Mouse (Mus musculus): ENCODE data around the gene Cuedc1.

The Cuedc1 gene

DNA sequence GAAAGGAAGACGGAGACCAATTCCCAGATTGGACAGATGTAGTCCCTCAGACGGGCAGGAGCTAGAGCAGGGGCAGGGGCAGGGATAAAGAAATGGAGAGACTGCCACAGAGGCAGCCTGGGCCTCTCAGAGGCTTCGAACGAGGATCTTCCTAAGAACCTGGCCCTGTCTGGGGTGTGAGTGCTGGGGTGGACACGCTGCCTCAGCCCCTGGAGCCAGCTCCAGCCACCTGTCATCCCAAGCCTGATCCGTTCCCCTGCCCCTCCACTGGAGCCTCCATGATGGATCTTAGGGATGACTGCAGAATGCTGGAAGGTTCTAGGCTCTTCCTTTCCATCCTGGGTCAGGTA lies 20.2 kb downstream of the Cuedc1 start:
- DNase-seq (ENCODE audit: low spot score) = no peak

GRCm38 (mm10) chr11:88118817-88119642 lies 21.2 kb downstream of the Cuedc1 start:
- peak; percentile 86 for DNase-seq (ENCODE audit: low spot score)

DNA sequence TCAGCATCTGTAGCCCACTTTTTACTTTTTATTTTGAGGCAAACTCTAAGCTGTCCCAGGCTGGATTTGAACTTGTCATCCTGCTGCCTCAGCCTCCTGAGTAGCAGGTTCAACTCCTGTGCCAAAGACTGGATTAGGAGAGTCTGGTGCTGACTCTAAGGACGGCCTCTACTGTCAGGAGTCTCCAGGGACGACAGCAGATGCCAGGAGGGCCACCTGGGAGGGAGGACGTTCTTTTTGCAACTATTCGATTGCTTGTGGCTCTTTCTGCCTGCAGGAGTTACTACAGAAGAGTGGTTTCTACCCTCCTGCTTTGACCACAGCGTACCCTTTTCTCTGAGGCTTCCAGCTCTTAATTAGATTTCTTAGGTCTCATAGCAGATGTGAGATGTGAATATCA lies 24.7 kb downstream of the Cuedc1 start:
- DNase-seq (ENCODE audit: low spot score) = no peak

DNA sequence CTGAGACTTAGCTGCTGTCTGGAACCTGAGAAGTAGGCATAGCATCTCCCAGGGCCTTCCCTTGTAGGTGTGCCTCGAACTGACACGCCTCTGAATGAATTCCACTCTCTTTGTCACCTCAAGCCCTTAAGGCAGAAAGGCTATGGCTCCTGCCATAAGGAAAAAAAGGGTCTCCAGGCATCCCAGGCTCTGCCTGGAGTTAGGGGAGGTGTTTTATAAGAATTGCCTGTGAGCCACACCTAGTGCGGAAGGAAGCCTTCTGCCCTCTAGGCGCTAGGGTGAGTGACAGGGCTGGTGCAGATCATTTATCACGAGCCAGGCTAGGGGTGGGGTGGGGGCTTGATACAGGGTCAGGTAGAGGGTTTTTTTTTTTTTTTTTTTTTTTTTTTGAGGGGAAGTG lies 25.2 kb downstream of the Cuedc1 start:
- no peak for DNase-seq (ENCODE audit: low spot score)

- no peak for DNase-seq (ENCODE audit: low spot score)
Observed at GRCm38 (mm10) chr11:88123731-88124130, 25.9 kb downstream of the Cuedc1 start.

GRCm38 (mm10) chr11:88125483-88125882 lies 27.6 kb downstream of the Cuedc1 start:
- DNase-seq (ENCODE audit: low spot score) = no peak

DNA sequence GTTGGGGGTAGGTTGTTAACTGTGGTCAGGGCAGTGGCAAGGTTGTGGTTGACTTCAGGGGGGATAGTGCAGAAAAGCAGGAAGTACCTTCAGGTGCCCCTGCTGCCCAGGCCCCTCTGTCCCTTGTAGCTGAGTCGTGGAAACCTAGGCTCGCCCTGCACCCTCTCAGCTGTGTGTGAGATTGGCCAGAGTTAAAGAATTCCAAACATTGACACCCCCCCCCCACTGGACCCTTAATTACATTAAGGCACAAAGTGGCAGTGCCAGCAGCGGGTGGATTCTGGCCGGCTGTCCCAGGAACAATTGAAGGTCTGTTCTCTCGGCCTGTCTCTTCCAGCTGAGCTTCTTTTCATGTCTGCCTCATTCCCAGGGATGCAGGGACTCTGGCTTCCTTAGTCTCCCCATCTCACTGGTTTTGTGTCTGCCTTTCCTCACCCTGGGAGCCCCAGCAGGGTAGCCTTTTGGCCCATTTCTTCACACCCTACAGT lies 28.5 kb downstream of the Cuedc1 start:
- no peak for DNase-seq (ENCODE audit: low spot score)

- no peak for DNase-seq (ENCODE audit: low spot score)
Observed at GRCm38 (mm10) chr11:88128461-88128860, 30.6 kb downstream of the Cuedc1 start.

GRCm38 (mm10) chr11:88129281-88129680 lies 31.4 kb downstream of the Cuedc1 start:
- DNase-seq (ENCODE audit: low spot score) = no peak

DNA sequence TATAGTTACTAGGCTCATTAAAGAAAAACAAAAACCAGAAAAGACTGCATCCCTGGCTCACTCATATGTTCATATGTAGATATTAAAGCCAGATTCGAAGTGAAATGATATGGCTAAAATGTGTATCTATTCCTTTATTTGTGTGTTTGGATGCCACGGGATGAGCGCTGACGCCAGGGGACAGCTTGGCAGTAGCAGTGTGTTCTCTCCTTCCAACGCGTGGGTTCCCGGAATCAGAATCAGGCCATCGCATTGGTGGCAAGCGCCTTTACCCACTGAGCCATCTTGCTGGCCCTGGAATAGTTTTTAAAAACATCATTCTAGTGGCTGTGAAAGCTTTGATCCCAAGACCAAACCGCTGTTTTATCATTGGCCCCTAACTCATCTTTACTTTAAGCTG lies 32.1 kb downstream of the Cuedc1 start:
- no peak for DNase-seq (ENCODE audit: low spot score)

DNA sequence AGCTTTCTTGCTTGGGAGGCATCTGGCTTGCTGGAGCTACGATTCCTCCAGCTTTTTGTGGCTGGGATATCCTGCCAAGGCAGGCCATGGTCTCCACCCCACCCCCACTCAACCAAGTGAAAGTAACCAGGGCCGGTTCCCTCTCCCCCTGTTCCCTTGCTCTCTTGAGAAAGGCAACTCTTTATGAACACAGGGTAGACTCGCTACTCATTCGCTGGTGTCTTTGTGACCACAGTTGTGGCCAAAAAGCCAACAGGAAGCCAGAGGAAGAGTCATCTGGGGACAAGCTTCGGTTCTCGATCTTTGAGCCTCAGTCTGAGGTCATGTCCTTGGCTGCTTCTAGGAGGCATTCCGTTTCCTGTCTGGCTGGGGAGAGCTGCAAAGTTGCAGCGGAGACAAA lies 34.0 kb downstream of the Cuedc1 start:
- DNase-seq (ENCODE audit: low spot score) = peak; percentile 49

- DNase-seq (ENCODE audit: low spot score) = no peak
Observed at GRCm38 (mm10) chr11:88135218-88135617, 37.4 kb downstream of the Cuedc1 start.

- no peak for DNase-seq (ENCODE audit: low spot score)
Observed at GRCm38 (mm10) chr11:88137814-88138425, 40.1 kb downstream of the Cuedc1 start.

GRCm38 (mm10) chr11:88139256-88139861 lies 41.5 kb downstream of the Cuedc1 start:
- DNase-seq (ENCODE audit: low spot score) = no peak

GRCm38 (mm10) chr11:88140066-88141060 lies 42.5 kb downstream of the Cuedc1 start:
- no peak for DNase-seq (ENCODE audit: low spot score)

DNA sequence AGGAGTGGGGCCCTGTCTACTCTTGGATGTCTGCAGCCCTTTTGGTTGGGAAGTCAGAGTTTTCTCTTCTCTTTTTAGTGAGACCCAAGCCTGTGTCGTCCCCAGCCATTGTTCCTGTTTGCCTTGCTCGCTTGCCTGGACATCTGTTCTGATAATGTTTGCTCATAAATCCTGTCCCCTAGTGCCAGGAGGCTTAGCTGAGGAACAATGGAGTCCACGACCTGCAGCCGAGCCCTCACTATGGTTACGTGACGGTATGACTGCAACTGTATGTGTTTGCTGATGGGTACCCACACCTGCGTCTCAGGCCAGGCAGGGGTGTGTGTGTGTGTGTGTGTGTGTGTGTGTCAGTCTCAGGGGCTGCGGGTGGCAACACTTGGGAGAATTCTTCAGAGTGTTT lies 44.5 kb downstream of the Cuedc1 start:
- no peak for DNase-seq (ENCODE audit: low spot score)

DNA sequence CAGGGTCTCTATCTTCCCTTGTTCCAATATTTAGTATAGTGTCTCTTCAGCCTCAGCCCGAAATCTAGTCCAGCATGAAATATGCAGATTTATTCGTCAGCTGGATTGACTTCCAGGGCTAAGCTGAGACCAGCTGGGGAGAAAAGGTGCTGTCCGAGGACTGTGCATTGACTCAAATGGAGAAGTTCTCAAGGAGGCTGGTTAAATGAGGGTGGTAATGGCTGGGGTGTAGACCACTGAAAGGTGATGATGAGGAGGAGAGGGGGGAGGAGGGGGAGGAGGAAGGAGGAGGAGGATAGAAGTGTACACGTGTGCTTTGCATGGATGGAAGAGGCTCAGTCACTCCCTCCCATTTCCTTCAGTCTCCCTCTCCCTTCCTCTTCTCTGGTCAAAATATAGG lies 46.2 kb downstream of the Cuedc1 start:
- DNase-seq (ENCODE audit: low spot score) = no peak

GRCm38 (mm10) chr11:88145214-88146006 lies 47.6 kb downstream of the Cuedc1 start:
- no peak for DNase-seq (ENCODE audit: low spot score)

DNA sequence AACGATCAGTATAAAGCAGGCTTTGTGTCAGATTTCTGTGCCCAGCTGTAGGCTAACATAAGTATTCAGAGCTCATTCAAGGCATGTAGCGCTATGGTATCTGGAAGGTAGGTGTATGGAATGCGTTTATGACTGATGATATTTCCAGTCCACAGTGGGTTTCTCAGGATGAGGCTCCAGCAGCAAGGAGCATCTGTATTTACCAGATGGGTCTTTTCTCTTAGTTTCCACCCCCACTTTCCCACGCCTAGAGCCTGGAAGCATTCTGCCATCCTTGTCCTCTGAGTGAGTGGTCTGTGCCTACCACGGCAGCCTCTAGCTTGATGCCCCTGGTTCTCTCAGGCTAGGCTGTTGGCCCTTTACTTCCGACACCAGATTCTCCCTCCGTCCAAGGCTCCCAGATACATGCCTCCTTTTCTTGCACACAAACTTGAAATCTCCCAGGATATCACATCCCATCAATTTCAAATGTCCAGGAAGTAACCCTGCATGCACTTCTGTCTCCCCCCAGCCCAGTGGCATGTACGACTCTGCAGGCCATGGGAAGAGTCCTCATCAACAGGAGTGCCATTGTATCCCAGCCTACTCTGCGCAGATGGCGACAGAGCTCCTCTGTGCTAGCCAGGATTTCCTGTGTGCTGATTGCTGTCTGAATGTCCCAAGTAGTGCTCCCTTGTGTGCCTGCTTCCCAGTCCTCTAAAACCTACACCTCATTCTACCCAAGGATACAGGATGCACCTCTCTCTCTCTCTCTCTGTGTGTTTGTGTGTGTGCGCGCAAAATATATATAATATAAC lies 48.6 kb downstream of the Cuedc1 start:
- DNase-seq (ENCODE audit: low spot score) = no peak

DNA sequence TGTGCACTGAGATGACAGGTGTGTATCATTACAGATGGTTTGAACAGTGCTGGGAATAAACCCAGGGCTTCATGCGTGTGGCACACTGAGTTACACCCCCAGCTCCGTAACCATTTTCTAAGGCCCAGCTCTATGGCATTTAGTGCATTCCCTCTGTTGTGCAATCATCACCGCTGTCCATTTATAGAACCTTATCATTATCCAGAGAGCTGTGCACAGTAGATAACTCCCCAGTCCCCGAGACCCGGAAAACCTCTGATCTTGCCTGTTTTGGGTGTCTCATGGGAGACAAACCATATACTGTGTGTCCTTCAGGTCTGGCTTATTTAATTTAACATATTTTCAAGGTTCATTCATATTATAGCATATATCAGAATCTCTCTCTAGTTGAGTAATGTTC lies 49.5 kb downstream of the Cuedc1 start:
- no peak for DNase-seq (ENCODE audit: low spot score)

All from ovary, adult 18-20 months (tissue).